Mouse (Mus musculus) left cerebral cortex, postnatal 10 days (tissue): ENCODE measurements around the gene Tmem189. TPM values are rescaled to one million over a fixed set of nuclear protein-coding genes. Genes with fewer than 3 reads are reported as not detected.

Experiments
- DNase-seq, 2 experiments: peaks; one replicate each; pipeline ENCODE4 v3.0.0; 2021 to 2022; ENCODE audit warnings: low spot score in 2 of 2, mixed read lengths in 1 of 2; ENCODE audit errors: extremely low spot score in 1 of 2
- intact Hi-C: fragments of 180-260 bp; cut with DNase I; formaldehyde crosslinking; loops from one replicate; pipeline ENCODE4 v1.15.1; 2025
- total RNA-seq, 2 experiments: library from RNA; stranded (reverse); gene quantifications; 2 replicates each; pipeline ENCODE4 v1.2.3; 2021

Tmem189 gene
- total RNA-seq, 2 experiments from 2014 or later, result 48.4 to 50.2 TPM

- DNase-seq, result no peak
- intact Hi-C loops, result no loop called here
Measured at GRCm38 (mm10) chr2:167706183-167706939, 16.7 kb upstream of the Tmem189 start.

- intact Hi-C loops, result no loop called here
- DNase-seq, result peak in 1 of 2 experiments; percentile 12
Measured at GRCm38 (mm10) chr2:167704409-167704808, 14.8 kb upstream of the Tmem189 start.

GRCm38 (mm10) chr2:167702126-167702525, 12.5 kb upstream of the Tmem189 start:
- DNase-seq, result peak in 1 of 2 experiments; percentile 20
- intact Hi-C loops, result no loop called here

- intact Hi-C loops, result no loop called here
- DNase-seq, result no peak
Measured at GRCm38 (mm10) chr2:167701472-167701871, 11.8 kb upstream of the Tmem189 start.

GRCm38 (mm10) chr2:167700018-167700417, 10.4 kb upstream of the Tmem189 start:
- intact Hi-C loops, result no loop called here
- no peak for DNase-seq

GRCm38 (mm10) chr2:167697902-167698301, 8.3 kb upstream of the Tmem189 start:
- intact Hi-C loops, result no loop called here
- no peak for DNase-seq

GRCm38 (mm10) chr2:167696143-167696542, 6.5 kb upstream of the Tmem189 start:
- intact Hi-C loops, result no loop called here
- no peak for DNase-seq

DNA sequence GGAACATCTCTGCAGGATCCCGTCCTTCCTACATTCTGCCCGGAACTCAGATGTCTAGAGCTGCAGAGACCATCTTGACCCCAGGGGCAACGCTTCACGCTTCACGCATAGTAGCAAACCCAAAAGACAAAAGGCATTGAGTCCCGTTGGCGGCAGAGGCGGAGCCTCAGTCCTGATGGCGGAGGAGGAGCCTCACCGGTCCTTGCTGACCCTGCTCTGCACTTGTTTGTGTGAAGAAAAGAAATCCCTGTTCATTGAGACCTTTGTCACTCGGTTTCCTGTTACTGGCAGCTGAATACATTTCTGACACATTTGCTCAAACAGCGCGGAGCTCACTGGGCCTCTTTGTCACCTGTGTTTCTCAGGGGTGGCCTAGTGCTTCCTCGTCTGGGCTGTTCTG, 5.9 kb upstream of the Tmem189 start:
- intact Hi-C loops, result no loop called here
- DNase-seq, result no peak

- intact Hi-C loops, result no loop called here
- no peak for DNase-seq
Measured at GRCm38 (mm10) chr2:167694963-167695362, 5.3 kb upstream of the Tmem189 start.

GRCm38 (mm10) chr2:167694244-167694643, 4.6 kb upstream of the Tmem189 start:
- intact Hi-C loops, result no loop called here
- DNase-seq, result no peak

- no peak for DNase-seq
- intact Hi-C loops, result no loop called here
Measured at GRCm38 (mm10) chr2:167693540-167693939, 3.9 kb upstream of the Tmem189 start.

GRCm38 (mm10) chr2:167692831-167693230, 3.2 kb upstream of the Tmem189 start:
- DNase-seq, result no peak
- intact Hi-C loops, result no loop called here

DNA sequence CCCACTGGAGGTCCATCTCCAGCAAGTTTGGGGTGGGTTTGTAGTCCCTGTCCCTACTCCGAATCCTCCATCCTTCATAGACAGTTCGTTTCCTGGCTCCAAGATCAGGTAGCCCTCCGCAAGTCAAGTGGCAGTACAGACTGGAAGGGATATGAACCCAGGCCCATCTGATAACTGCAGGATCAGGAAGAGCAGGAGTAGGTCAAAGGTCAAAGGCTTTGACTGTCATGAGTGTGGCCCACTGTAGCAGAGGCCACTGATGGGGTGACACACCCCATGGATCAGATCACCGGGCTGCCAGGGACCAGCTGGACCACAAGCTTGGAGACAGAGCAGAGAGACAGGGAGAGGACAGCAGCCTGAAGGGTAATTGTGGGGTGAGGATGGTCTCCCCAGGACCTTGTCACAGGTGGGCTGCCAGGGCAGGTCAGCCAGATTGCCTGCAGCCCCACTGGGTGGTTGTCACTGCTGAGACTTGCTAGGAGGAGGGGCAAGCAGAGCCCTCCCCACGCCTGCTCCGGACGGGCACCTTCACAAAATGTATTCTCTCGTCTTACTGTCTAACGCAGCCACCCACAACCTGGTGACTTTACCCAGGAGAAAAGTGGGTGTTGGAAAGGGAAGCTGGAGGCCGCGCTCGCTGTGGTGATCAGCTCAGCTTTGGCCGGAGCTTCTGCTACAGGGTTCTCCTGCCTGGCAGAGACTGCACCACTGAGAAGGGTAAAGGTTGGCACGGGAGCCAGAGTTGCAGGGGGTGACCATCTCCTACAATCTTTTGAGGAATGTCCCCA, 2.4 kb upstream of the Tmem189 start:
- no peak for DNase-seq
- intact Hi-C loops, result no loop called here

DNA sequence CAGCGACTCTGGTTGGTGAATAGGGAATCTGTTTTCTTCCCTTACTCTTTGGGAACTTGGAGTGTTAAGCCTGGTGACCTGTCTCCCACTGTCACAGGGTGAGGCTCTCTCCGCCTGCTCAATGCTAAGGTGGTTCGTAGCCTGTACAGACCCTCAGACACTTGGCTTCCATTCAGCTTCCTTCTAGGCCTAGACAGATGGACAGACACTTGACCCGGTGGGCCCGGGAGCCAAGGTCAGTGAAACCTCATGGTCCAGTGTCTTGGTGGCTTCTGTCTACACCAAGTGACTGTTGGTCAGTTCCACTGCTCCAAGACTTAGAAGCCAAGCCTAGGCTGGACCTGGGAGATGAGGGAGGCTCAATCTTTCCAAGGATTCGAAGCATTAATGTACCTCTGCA, 1.8 kb upstream of the Tmem189 start:
- intact Hi-C loops, result no loop called here
- no peak for DNase-seq

GRCm38 (mm10) chr2:167690962-167691311, 1.3 kb upstream of the Tmem189 start:
- DNase-seq, result no peak
- intact Hi-C loops, result no loop called here

GRCm38 (mm10) chr2:167690219-167690961, 768 bp upstream of the Tmem189 start:
- intact Hi-C loops, result no loop called here
- peak in 1 of 2 experiments; percentile 74 for DNase-seq

DNA sequence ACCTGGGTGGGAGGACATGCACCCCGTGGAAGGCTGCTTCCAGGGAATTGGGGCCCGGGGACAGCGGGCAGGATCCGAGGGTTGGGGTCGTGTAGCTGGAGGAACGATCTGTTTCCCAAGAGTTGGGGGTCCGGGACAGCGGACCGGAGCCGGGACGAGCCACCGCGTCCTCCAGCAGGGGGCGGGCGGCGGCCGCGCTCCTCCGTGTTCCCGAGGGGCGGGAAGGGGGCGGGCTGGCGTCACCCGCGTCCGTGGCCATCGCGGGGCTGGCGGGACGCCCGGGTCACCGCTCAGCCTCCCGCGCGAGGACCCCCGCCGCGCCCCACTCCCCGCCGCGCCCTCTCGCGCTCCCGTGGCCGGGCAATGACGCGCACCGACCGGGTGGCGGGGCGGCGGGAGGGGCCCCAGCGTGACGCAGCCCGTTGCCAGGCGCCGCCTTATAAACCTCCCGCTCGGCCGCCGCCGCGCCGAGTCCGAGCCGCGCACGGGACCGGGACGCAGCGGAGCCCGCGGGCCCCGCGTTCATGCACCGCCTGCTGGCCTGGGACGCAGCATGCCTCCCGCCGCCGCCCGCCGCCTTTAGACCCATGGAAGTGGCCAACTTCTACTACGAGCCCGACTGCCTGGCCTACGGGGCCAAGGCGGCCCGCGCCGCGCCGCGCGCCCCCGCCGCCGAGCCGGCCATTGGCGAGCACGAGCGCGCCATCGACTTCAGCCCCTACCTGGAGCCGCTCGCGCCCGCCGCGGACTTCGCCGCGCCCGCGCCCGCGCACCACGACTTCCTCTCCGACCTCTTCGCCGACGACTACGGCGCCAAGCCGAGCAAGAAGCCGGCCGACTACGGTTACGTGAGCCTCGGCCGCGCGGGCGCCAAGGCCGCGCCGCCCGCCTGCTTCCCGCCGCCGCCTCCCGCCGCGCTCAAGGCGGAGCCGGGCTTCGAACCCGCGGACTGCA, 847 bp downstream of the Tmem189 start, which contains the start of gene Cebpb:
TSS of gene Cebpb (plus strand) at position 418 of the 954 bp plus-strand sequence.
- DNase-seq, result peak; percentile 60 to 86
- intact Hi-C loops, result loop anchor here (10.0 kb wide), 2 partner anchors 326 to 396 kb away; partner anchors contain the start of genes Pard6b and Ripor3

DNA sequence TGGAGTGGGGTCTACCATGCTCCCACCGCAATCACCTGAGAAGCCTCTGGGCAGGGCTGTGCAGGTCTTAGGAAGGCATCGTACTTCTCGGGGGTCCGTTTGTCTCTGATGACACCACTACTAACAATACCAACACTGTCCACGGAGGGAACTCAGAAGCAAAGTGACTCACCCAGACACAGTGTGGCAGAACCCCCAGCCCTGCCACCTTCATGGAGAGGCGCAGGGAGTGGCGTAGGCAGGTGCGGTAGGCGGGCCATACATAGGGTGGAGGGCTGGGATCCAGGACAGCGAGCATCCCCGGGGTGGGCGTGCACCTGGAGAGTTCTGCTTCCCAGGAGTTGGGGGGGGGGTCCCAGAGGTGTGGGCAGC, 1.5 kb downstream of the Tmem189 start:
- DNase-seq, result peak in 1 of 2 experiments; percentile 60

More for the DNA sequence above, 1.5 kb downstream of the Tmem189 start:
- intact Hi-C loops, result loop anchor here (10.0 kb wide), 2 partner anchors 327 to 397 kb away; partner anchors contain the start of genes Pard6b and Ripor3
